Mouse (Mus musculus) c-Kit-positive CD71-positive TER-119-negative erythroid progenitor cells, embryonic 14.5 days (primary cell): Measurements from ENCODE around the gene Adcy10.

Experiments
- DNase-seq: peaks from one replicate; pipeline ENCODE4 v3.0.0-alpha.2; 2013; ENCODE audit warnings: low read depth

Adcy10 gene

DNA sequence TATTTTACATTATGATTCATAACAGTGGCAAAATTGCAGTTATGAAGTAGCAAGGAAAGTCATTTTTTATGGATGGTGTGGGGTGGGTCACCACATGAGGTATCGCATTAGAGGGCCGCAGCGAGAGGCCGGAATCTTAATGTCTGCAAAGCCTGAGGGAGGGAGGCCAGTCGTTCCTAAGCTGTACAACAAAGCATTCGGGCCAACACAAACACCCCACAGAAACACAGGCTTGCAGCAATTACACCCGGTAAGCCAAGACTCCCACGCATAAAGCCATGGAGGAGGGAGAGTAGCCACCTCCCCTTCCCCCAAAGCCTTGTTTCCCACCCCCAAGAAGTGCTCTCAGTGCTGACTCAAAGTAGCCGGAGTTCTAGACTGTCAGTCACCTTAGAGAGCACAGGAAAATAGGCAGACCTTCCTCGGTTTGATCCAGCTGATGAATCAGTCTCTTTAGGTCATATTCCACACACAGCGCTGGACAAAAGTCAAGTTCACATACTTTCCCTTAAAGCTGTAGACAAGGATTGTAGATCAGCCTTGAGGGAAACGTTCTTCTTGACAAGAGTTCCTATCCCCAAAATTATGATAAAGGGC is 51.2 kb downstream of the Adcy10 start:
- DNase-seq = no peak

GRCm38 (mm10) chr1:165537241-165537807 is 52.3 kb downstream of the Adcy10 start:
- no peak for DNase-seq

GRCm38 (mm10) chr1:165556711-165557110 is 71.7 kb downstream of the Adcy10 start:
- DNase-seq = no peak

DNA sequence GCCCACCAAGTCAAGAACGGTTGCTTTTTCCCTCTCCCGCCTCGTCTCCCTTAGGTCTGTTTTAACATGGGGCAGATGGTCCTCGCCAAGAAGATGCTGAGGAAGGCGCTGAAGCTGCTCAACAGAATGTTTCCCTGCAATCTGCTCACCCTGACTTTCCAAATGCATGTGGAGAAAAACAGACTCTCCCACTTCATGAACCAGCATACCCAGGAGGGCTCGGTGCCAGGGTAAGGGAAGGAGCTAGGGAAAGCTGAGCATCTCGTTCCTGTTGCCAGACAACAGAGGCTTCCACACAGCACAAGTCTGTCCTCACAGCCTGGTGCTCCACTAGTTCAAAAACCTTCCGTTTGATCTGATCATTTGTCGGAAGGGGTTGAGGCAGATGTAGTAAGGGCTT is 74.1 kb downstream of the Adcy10 start:
- DNase-seq = no peak

GRCm38 (mm10) chr1:165565283-165565682 is 80.3 kb downstream of the Adcy10 start:
- no peak for DNase-seq

- no peak for DNase-seq
Measured at GRCm38 (mm10) chr1:165567466-165567865, 82.5 kb downstream of the Adcy10 start.

- DNase-seq = no peak
Measured at GRCm38 (mm10) chr1:165576005-165576404, 91.0 kb downstream of the Adcy10 start.

GRCm38 (mm10) chr1:165576459-165577112 is 91.6 kb downstream of the Adcy10 start:
- no peak for DNase-seq

DNA sequence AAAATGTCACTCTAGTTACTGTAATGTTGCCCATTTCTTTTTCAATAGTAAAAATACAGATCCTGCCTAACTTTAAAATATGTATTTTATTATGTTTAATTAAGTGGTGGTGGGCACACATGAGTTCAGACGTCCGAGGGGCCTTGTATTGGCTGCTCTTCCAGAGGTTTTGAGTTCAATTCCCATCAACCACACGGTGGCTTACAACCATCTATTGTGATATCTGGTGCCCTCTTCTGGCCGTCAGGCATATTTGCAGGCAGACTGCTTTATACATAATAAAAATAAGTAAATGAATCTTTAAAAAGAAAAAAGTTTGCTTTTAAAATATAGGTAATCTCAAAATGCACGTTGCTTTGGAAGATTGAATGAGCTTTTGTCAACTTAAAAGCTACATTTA is 94.3 kb downstream of the Adcy10 start:
- DNase-seq = peak; percentile 41

GRCm38 (mm10) chr1:165581255-165581654 is 96.3 kb downstream of the Adcy10 start:
- DNase-seq = no peak

DNA sequence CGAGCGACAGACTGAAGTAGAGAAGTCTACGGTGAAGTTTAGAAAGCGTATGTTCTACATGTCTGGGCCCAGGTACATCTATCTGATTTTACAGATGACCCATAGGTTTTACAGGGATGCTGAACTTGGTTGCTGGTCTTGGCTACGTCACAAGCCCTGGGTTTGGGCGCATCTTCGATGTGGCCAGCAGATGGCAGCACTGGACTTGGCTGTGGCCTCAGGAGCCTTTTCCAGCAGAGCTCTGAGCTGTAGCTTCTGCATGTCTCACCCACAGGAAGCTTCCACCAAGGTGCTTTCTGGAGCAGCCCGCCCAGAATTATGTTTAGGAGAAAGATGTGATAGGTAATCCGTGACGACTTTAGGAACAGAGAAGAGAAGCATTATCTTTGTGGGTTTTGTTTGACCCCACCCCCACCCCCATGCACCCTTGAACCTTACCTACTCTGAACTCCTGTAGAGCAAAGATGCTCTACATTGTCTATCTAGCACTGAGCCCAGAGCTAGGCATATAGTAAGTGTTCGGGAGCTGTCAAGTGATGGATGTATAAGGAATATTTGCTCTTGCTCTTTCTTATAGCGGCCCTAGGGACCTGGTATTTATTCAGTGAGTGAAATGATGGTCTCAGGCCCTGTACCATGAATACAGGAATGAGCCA is 98.7 kb downstream of the Adcy10 start:
- DNase-seq = peak; percentile 74

DNA sequence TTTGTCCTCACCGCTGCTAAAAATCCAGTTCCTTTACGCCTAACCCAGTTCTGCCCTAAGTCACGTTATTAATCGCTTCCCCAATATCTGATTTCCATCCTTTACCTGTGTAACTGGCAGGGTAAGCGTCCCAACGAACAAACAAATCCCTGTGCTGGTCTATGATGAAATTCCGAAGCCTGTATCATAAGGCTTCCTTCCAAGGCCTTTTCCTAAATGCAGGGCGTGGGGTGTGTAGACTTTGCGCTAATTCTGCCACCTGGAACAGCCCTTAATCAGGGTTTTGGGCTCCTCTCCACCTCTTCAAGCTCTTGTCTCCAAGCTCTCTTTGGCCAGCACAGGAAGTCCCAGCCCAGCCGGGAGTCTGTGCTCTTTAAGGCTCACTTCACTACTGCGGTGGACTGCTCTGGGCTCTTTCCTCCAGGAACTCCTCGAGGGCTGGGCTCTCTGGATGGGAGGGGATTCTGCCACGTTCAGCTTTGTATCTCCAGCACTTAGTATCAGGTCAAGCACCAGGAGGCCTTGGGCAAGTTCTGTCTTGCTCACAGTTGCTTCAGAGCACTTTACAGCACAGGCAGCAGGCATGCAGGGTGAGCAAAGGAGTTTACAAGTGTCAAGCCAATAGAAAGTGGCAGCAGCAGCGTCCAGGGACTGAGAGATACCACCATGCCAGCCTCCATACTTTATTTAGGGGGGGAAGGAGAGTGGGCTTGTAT is 100.6 kb downstream of the Adcy10 start:
- DNase-seq = no peak

GRCm38 (mm10) chr1:165586366-165586765 is 101.4 kb downstream of the Adcy10 start:
- no peak for DNase-seq

GRCm38 (mm10) chr1:165587845-165588244 is 102.9 kb downstream of the Adcy10 start:
- no peak for DNase-seq

DNA sequence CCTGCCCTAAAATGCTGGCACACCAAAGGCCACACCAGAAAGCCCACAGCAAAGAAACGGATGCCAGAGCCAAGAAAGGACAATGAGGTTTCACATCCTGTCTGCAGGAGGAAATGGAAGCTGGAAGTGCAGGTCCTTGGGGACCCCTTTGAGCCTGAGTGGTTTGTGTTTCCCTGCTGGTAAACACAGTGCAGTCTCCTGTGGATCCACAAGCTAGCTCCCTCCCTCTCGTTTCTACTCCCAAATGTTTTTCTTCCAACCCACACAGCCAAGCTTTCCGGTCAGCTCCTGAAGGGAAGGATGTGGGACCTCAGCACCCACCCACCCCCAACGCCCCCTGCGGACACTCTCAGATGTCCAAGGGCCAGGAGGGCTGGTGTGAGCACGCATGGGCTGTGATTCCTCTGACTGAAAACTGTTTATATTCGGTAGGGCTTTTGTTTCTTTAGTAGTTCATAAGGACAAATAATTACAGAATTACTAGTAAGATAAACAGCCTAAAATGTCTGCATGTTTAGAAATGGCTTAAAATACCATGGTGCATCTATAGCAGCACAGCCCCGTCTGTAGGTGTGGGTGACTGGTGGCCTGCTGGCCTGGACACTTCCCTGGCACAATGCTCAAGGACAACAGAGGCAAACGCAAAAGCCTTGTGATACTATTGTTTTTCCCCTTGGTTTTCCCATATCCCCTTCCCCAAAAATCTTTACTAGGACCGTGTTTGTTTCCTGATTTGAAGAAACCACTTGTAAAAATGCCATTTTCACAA is 104.5 kb downstream of the Adcy10 start:
- DNase-seq = no peak

DNA sequence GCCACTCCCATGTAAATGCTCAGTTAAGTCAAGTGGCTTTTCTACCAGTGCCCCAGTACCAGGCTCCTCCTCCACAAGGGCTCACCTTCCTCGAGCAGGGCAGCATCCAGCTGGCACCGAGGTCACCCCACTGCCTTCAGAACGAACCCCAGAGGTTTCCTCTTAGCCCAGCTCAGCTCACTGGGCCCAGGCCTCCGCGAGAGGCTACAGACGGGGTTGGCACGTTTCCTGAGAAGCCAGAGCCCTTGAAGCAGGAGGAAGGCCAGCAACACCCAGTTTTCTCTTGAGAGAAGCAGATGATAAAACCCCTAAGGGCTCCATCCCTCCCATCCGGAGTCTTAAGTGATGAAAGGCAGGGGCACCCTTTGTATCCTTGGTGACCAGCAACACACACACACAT is 105.8 kb downstream of the Adcy10 start:
- DNase-seq = no peak

GRCm38 (mm10) chr1:165592295-165593082 is 107.5 kb downstream of the Adcy10 start:
- no peak for DNase-seq

DNA sequence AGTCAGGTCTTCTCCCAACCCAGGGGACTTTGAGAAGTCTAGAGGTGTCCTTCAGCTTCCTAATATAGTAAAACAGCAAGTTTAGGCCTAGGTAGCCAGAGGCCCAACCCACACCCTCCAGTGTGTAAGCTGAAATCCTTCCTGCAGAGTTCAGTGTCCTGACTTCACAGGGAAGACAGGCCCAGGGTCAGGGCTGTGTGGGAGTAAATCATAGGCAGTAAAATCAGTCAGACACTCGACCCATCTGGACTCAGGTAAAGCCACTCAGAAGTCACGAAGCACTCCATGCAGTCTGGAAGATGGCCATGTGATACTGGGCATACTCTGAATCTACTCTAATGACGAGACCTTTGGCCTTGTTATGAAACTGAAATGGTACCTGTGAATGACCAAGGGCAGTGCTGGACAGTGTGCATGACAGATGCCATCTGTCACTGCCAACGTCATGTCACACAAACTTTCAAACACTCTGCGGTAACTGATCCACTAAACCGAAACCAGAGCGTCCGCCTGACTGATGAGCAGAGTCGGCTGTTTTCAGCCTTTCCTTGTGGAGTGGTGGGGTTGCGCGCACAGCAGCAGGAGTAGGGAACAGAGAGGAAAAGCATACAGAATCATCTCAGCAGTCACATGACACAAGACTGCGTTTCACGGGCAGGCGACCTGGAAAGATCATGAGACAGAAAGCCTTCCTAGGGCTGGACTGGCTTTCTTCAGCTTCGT is 109.9 kb downstream of the Adcy10 start:
- no peak for DNase-seq

- no peak for DNase-seq
Measured at GRCm38 (mm10) chr1:165601775-165602280, 116.8 kb downstream of the Adcy10 start.

- no peak for DNase-seq
Measured at GRCm38 (mm10) chr1:165603218-165603617, 118.2 kb downstream of the Adcy10 start.
